35 mouse cellular contexts compared by ENCODE assay signal in the genomic region with DNA sequence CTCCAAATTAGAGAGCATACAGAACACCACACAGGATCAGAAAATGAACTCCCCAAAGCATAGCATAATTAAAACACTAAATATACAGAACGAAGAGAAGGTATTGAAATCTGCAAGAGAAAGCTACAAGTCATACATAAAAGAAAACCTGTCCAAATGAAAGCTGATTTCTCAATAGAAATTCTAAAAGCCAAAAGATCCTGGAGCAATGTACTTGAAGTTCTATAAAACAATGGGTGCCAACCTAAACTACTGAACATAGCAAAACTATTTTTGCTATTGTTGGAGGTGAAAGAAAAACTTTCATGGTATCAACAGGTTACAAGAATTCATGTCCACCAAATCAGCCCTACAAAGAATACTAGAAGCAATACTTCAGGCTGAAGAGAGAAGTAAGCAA.
"Had no signal": no experiment of that assay in that cellular context is flagged by ENCODE, and none has a peak within 500 bp of the region (broad histone marks: within the 10 kb centered on the region; RNA-seq: fewer than 3 reads in every experiment).

No protein-coding gene starts in this region.

- H3K4me1 ChIP-seq: hindbrain, embryonic 10.5 days; hindbrain, embryonic 12.5 days; hindbrain, embryonic 13.5 days; hindbrain, embryonic 15.5 days; intestine, embryonic 15.5 days; kidney, embryonic 15.5 days had no signal

- ATAC-seq: hindbrain, embryonic 16.5 days; hindbrain, postnatal 0 days; inflammation-experienced regulatory T-cells, adult 6 months; intestine, embryonic 15.5 days; intestine, embryonic 16.5 days; intestine, postnatal 0 days had no signal

- H3K27me3 ChIP-seq: heart, embryonic 12.5 days; heart, embryonic 13.5 days; heart, embryonic 15.5 days; hindbrain, embryonic 12.5 days; hindbrain, embryonic 13.5 days; hindbrain, embryonic 15.5 days; intestine, embryonic 15.5 days; kidney, embryonic 15.5 days had no signal

- DNase-seq: heart, postnatal 10 days; heart, postnatal 14 days; heart, postnatal 36 days; heart, postnatal 4 days; kidney, adult 11 months; kidney, adult 18-20 months; kidney, adult 2 months; kidney, adult 8-10 months; kidney, adult 9 months; kidney, postnatal 10 days; kidney, postnatal 14 days; kidney, postnatal 25 days; kidney, postnatal 36 days; kidney, postnatal 4 days; layer of hippocampus, adult 9-11 months; layer of hippocampus, postnatal 36 days had no signal

- H3K4me2 ChIP-seq: heart, embryonic 11.5 days; heart, embryonic 12.5 days; heart, embryonic 13.5 days; heart, embryonic 15.5 days; hindbrain, embryonic 12.5 days; hindbrain, embryonic 13.5 days; hindbrain, embryonic 14.5 days; hindbrain, embryonic 15.5 days; intestine, embryonic 15.5 days; kidney, embryonic 15.5 days had no signal

- H3K36me3 ChIP-seq: heart, embryonic 13.5 days; heart, embryonic 15.5 days; intestine, embryonic 15.5 days had no signal

- H3K9me3 ChIP-seq: heart, embryonic 13.5 days; heart, embryonic 15.5 days; hindbrain, embryonic 12.5 days; hindbrain, embryonic 15.5 days; intestine, embryonic 15.5 days; kidney, embryonic 15.5 days had no signal

- H3K4me3 ChIP-seq: heart, embryonic 12.5 days; heart, embryonic 13.5 days; heart, embryonic 15.5 days; hindbrain, embryonic 10.5 days; hindbrain, embryonic 12.5 days; hindbrain, embryonic 13.5 days; hindbrain, embryonic 15.5 days; intestine, embryonic 15.5 days; kidney, embryonic 15.5 days; layer of hippocampus, adult 2 months; left cerebral cortex, adult 2 months had no signal

- H3K27ac ChIP-seq: heart, embryonic 13.5 days; heart, embryonic 15.5 days; hindbrain, embryonic 10.5 days; hindbrain, embryonic 12.5 days; hindbrain, embryonic 13.5 days; hindbrain, embryonic 14.5 days; hindbrain, embryonic 15.5 days; hindbrain, postnatal 0 days; intestine, embryonic 15.5 days; kidney, embryonic 15.5 days; kidney, postnatal 0 days; layer of hippocampus, adult 2 months; left cerebral cortex, adult 2 months had no signal

- H3K9ac ChIP-seq: heart, embryonic 12.5 days; heart, embryonic 13.5 days; heart, embryonic 15.5 days; hindbrain, embryonic 12.5 days; hindbrain, embryonic 13.5 days; hindbrain, embryonic 14.5 days; hindbrain, embryonic 15.5 days; intestine, embryonic 15.5 days; kidney, embryonic 15.5 days had no signal
